Mouse (Mus musculus) spleen, postnatal 10 days (tissue): Measurements from ENCODE around the gene Arfip1.
"Not testable (repeated sequence)": the region's sequence is repeated elsewhere in the genome, so short reads cannot be mapped to it uniquely, and the experiment has no call there.

ENCODE experiments used
- DNase-seq, 2 experiments: peaks; one replicate each; pipeline ENCODE4 v3.0.0; 2021 to 2022; ENCODE audit warnings: low spot score in 2 of 2

Gene Arfip1

GRCm38 (mm10) chr3:84580716-84581115 lies 1.7 kb downstream of the Arfip1 start:
- DNase-seq, result no peak

DNA sequence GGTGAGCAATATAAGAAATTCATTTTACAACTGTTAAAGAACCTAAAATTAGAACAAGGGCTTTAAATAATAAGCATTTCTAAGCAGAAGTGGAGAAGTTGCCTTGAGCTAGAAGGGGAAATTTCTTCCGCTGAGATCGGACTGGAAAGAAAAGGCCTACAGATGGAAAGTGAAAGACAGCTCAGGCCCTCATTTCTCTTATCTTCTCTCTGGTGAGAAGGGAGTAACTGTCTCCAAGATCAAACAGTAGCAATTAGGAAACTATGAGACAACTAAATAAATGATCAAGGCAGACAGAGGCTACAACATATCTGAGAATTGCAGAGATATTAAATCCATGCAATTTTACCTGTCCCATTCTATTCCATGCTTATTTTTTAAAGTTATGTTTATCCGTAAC lies 11.9 kb downstream of the Arfip1 start:
- no peak for DNase-seq

GRCm38 (mm10) chr3:84569587-84569986 lies 12.8 kb downstream of the Arfip1 start:
- DNase-seq, result no peak

DNA sequence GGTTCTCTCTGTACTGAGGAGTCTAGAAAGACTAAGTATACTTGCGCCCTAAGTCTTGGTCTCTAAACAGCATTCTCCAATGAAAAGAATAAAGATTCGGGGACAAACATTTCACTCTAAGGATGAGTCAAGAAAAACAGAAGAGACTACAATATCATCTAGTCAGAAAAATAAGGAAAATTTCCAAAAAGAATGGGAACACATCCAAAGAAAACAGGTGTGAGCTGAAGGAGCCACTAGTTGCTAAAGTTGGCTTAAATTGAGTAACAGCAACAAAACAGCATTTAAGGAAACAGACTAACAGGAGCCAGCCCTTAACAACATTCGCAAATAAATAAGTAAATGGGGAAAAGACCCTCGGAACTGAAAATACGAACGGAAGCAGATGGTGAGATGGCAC lies 13.9 kb downstream of the Arfip1 start:
- DNase-seq, result no peak

DNA sequence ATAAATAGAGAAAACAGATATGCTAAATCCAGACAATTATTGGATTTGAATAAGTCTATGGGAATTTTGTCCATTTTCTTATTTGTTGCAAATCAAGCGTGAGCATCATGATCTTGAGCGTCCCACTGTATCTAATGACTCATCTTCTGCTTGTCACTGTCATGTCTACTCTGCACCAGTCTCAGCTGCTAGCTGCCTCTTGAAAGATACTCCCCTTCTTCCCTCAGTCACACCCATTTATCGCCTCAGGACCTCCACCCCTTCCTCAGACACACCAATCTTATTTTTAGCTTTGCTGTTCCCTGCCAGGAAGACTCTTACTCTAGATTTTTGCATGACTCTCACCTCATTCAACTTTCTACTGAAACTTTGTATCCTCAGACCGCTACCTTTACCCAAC lies 19.0 kb downstream of the Arfip1 start:
- no peak for DNase-seq

DNA sequence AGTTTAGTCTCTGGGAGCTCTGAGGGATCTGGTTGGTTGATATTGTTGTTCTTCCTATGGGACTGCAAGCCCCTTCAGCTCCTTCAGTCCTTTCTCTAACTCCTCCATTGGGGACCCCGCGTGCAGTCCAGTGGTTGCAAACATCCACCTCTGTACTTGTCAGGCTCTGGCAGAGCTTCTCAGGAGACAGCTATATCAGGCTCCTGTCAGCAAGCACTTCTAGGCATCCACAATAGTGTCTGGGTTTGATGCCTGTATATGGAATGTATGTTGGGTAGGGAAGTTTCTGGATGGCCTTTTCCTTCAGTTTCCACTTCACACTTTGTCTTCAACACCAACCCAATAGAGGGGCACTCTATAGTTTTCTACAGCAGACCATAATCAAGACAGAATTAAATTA lies 19.5 kb downstream of the Arfip1 start:
- DNase-seq, result not testable (repeated sequence)

DNA sequence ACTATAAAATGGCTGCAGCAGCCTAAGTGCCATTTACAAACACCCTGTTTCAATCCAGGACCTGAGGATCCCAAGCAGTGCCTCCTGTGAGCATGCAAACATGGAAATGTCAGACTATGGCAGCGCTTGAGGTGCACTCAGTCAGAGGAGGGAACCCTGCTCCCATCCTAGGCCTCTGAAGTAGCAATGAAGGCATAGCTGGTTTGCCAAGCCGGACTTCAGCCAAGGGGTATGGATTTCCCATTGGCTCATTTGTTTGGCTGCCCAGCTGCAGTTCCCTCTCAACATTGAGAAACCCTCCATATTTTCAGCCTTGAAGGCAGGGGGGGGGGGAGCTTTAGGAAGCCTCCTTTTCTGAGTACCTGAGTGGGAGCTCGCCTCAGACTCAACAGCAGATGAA lies 24.1 kb downstream of the Arfip1 start:
- DNase-seq, result no peak

GRCm38 (mm10) chr3:84555780-84556179 lies 26.6 kb downstream of the Arfip1 start:
- DNase-seq, result no peak

DNA sequence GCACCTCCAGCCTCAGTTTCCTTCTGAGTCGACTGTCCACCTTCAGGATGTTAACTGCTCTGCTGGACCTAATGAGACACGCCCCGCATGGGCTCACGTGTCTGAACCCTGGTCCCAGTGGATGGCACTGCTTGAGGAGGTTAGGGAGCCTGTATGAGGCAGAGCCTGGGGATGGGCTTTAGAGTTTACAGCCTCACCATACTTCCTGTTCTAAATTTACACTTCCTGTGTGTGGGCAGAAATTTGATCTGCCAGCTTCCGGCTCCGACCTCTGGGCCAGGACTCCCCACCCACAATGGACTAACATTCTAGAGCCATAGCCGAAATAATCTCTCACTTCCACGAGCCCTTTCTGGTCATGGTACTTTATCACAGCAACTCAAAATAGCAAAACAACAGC lies 35.2 kb downstream of the Arfip1 start:
- peak in 1 of 2 experiments; percentile 18 for DNase-seq

- peak; percentile 61 to 79 for DNase-seq
Observed at GRCm38 (mm10) chr3:84542450-84542849, 40.0 kb downstream of the Arfip1 start.

DNA sequence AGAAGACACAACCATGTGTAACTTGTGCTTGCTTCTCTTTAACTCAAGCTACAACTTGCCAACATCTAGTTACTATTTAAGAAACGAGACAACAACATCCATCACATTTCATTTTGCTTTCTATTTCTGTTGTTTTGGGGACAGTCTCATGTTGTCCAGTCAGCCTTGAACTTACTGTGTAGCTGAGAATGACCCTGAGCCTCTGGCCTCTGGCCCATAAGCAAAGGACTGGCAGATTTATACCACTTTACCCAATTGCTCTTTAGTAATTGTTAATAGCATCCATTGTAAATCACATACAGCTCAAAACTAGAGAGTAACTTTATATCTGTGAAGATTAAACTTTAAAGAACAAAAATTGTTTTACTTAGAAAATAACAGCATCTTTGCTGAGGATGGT lies 40.5 kb downstream of the Arfip1 start:
- no peak for DNase-seq

- DNase-seq, result no peak
Observed at GRCm38 (mm10) chr3:84540640-84541039, 41.8 kb downstream of the Arfip1 start.

DNA sequence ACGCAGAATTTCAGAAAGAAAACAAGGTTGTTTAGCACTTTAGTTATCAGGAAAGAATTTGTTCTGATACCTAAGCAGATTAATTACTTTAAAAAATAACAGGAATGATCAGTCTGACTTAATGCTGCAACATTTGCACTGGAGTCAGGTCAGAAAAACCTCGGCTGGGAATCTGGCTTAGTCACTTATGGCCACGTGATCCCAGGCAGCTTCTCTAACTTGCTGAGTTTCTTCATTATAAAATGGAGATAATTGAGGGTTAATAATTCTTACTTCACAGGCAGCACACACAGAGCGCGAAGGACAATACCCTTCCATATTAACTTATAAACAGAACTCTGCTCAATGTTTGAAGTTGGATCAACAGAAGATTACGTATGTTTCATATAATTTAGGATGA lies 45.4 kb downstream of the Arfip1 start:
- no peak for DNase-seq

DNA sequence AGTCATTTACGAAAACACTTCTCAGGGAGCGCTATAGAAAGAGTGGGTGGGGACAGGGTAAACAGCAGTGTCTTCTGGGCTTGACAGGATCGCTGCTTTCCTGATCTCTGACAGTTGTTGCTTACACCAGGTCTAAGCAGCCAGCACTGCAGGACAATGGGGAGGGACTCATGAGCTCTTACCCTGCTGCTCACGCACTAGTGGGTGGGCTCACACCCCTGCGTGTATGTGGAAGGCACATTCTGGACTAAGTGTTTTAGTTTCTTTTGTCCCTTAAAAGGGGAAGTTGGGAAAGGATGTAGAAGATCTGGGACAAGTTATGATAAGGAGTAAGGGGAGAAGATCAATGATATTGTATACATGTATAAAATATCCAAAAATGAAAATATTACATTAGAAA lies 49.2 kb downstream of the Arfip1 start:
- no peak for DNase-seq

GRCm38 (mm10) chr3:84529021-84529420 lies 53.4 kb downstream of the Arfip1 start:
- DNase-seq, result no peak

GRCm38 (mm10) chr3:84524952-84525351 lies 57.5 kb downstream of the Arfip1 start:
- DNase-seq, result no peak

GRCm38 (mm10) chr3:84516163-84516562 lies 66.3 kb downstream of the Arfip1 start:
- no peak for DNase-seq

GRCm38 (mm10) chr3:84512774-84513515 lies 69.5 kb downstream of the Arfip1 start:
- no peak for DNase-seq

- DNase-seq, result no peak
Observed at GRCm38 (mm10) chr3:84505193-84505592, 77.2 kb downstream of the Arfip1 start.

DNA sequence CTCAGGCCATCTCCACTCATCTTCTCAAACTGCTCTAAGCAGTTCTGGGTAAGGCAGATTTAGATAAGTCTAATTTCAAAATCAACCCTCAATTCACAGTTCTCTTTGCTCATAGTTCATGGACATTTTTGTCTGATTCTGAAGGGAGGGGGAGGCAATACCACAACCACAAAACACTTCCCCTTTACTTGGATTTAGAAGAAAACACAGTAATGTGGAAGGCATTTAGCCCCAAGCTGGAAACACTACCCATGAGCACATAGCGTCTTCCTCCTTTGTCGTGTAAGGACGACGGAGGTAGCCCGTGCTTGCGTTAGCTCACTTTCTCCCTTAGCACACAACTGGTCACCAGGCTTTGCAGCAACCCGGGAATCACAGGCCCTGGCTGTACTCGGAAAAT lies 78.1 kb downstream of the Arfip1 start:
- DNase-seq, result no peak

- DNase-seq, result no peak
Observed at GRCm38 (mm10) chr3:84502101-84502500, 80.3 kb downstream of the Arfip1 start.

- peak in 1 of 2 experiments; percentile 2 for DNase-seq
Observed at GRCm38 (mm10) chr3:84500491-84500890, 81.9 kb downstream of the Arfip1 start.

- DNase-seq, result peak in 1 of 2 experiments; percentile 2
Observed at GRCm38 (mm10) chr3:84497718-84498117, 84.7 kb downstream of the Arfip1 start.

DNA sequence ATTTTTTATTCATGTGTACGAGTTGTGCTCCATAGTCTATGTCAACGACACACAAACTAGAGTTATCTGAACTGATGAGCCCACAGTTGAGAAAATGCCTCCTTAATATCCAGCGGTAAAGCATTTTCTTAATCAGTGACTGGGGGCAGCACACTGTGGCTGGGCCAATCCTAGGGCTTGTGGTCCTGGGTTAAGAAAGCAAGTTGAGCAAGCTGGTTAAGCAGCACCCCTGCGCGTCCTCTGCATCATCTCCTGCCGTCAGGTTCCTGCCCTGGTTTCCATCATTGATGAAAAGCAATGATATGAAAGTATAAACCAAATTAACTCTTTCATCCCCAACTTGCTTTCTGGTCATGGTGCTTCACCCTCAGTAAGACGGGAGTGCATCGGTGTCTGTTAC lies 89.8 kb downstream of the Arfip1 start:
- no peak for DNase-seq
